Mouse (Mus musculus) G1E (cell line): Measurements from ENCODE around the gene Zfp169.

Source experiments
- CTCF ChIP-seq: IDR thresholded peaks from 2 replicates; pipeline ENCODE4 v1.5.1; 2012; ENCODE audit warnings: low read depth, low read length, inconsistent platforms, mixed read lengths
- POLR2AphosphoS5 ChIP-seq: IDR thresholded peaks from 2 replicates; pipeline ENCODE4 v1.6.1; 2012; ENCODE audit warnings: low read depth, low read length, inconsistent platforms; ENCODE audit not compliant: insufficient replicate concordance
- TAL1 ChIP-seq: conservative IDR thresholded peaks from 2 replicates; pipeline ENCODE4 v1.6.1; 2012; ENCODE audit warnings: low read depth, low read length, inconsistent platforms, mixed read lengths

GRCm38 (mm10) chr13:48468656-48469180 lies 44.5 kb downstream of the Zfp169 start:
- TF ChIP-seq CTCF: no peak
- no peak for TF ChIP-seq TAL1
- TF ChIP-seq POLR2AphosphoS5: no peak
